Mouse (Mus musculus) liver, embryonic 14.5 days (tissue): ENCODE results near the gene Elane. TPM values are rescaled to one million over a fixed set of nuclear protein-coding genes. Genes with fewer than 3 reads are reported as not detected.

Experiments used
- ATAC-seq: fragments of 200-750 bp; cut with Nextera tagmentation; 2 replicates; pipeline ENCODE4 v1.8.0; 2017; ENCODE audit warnings: moderate number of reproducible peaks, mild to moderate bottlenecking, moderate library complexity; ENCODE audit not compliant: insufficient read depth
- DNase-seq, 3 experiments: peaks; one replicate each; pipeline ENCODE4 v3.0.0-alpha.2; 2012 to 2013; ENCODE audit warnings: low read depth in 3 of 3, low spot score in 3 of 3
- H3K27ac ChIP-seq: fragments of 300-500 bp; sonication (generic); 2 replicates; pipeline ENCODE4 v1.5.1; 2014; ENCODE audit warnings: moderate library complexity, mild to moderate bottlenecking, control low read depth, inconsistent platforms
- H3K27me3 ChIP-seq: fragments of 300-500 bp; sonication (generic); 2 replicates; pipeline ENCODE4 v1.6.1; 2014; ENCODE audit warnings: mild to moderate bottlenecking, low read length, moderate library complexity; ENCODE audit not compliant: control insufficient read depth, insufficient read depth
- H3K36me3 ChIP-seq: fragments of 300-500 bp; sonication (generic); replicated peaks from 2 replicates; pipeline ENCODE4 v1.6.1; 2014; ENCODE audit warnings: low read depth; ENCODE audit not compliant: control insufficient read depth, insufficient read depth
- H3K4me1 ChIP-seq, 2 experiments: fragments of 200-500 bp in 1 of 2; fragments of 300-500 bp in 1 of 2; sonication (generic) in 1 of 2; replicated peaks; 2 replicates each; pipeline ENCODE4 v1.6.1; 2012 to 2014; ENCODE audit warnings: antibody characterized with exemption in 1 of 2, inconsistent platforms in 1 of 2, low read length in 1 of 2; ENCODE audit not compliant: control insufficient read depth in 2 of 2, insufficient read depth in 2 of 2
- H3K4me2 ChIP-seq: fragments of 300-500 bp; sonication (generic); 2 replicates; pipeline ENCODE4 v1.6.1; 2014; ENCODE audit warnings: low read depth, mild to moderate bottlenecking, control low read depth, moderate library complexity
- H3K4me3 ChIP-seq, 2 experiments: fragments of 200-500 bp in 1 of 2; fragments of 300-500 bp in 1 of 2; sonication (generic) in 1 of 2; 2 replicates each; pipeline ENCODE4 v1.5.1; 2012 to 2014; ENCODE audit warnings: low read depth in 2 of 2, low read length in 2 of 2, mild to moderate bottlenecking in 2 of 2, control low read depth in 1 of 2, inconsistent platforms in 1 of 2, moderate library complexity in 1 of 2; ENCODE audit not compliant: insufficient read depth in 1 of 2
- H3K9ac ChIP-seq: fragments of 300-500 bp; sonication (generic); replicated peaks from 2 replicates; pipeline ENCODE4 v1.6.1; 2014; ENCODE audit warnings: mild to moderate bottlenecking, control low read depth, moderate library complexity
- H3K9me3 ChIP-seq: fragments of 300-500 bp; sonication (generic); 2 replicates; pipeline ENCODE4 v1.6.1; 2016; ENCODE audit warnings: low read length, mixed read lengths; ENCODE audit not compliant: control insufficient read depth
- CTCF ChIP-seq: IDR thresholded peaks from 2 replicates; pipeline ENCODE4 v1.5.1; 2016; ENCODE audit warnings: antibody characterized with exemption, low read depth, control low read depth
- EP300 ChIP-seq: IDR thresholded peaks from 2 replicates; pipeline ENCODE4 v1.6.1; 2016; ENCODE audit warnings: antibody characterized with exemption, low read depth
- WGBS: fragments of 180-500 bp; shearing (Covaris S2); extraction: QIAGEN DNeasy Blood & Tissue Kit; methylation state at CpG from one replicate; pipeline ENCODE4 v1.1.7; 2014; ENCODE audit not compliant: insufficient replicate concordance; 5-methylcytosine and 5-hydroxymethylcytosine counted together
- polyA plus RNA-seq, 2 experiments: library from polyadenylated mRNA; depleted of rRNA in 1 of 2; stranded (reverse) in 1 of 2; unstranded in 1 of 2; fragments of >200 nt; fragmentation: Nextera tagmentation in 1 of 2; extraction: Ambion mirVana in 1 of 2; gene quantifications; 2 replicates each; pipeline versions ENCODE4 v1.2.1 to v1.2.3; 2012 to 2014

The Elane gene
- polyA plus RNA-seq, 2 experiments, result 52.2 to 151 TPM

- ATAC-seq (no peak), DNase-seq (no peak)
- no peak overlapping the region for H3K4me3 ChIP-seq
- H3K36me3 ChIP-seq, result no peaks in the 10 kb centered on the region
- H3K27me3 ChIP-seq, result no peaks in the 10 kb centered on the region
- no peaks in the 10 kb centered on the region for H3K9me3 ChIP-seq
- no peak overlapping the region for H3K4me2 ChIP-seq
- WGBS, result 69% methylated on average over 3 of the region's 3 CpGs
- peaks cover 0 to 2% of the 10 kb centered on the region in 2 experiments; a peak in 1 of 4 replicates for H3K4me1 ChIP-seq
- no peak overlapping the region for H3K27ac ChIP-seq
- TF ChIP-seq CTCF (no peak), EP300 (no peak)
- H3K9ac ChIP-seq, result no peak overlapping the region
Measured at GRCm38 (mm10) chr10:79842322-79842721, 43.7 kb upstream of the Elane start.

- WGBS, result 74% methylated on average over 6 of the region's 6 CpGs
- ATAC-seq (no peak), DNase-seq (no peak)
- Histone ChIP-seq H3K4me1 (peaks cover 0 to 2% of the 10 kb centered on the region in 2 experiments; a peak in 1 of 4 replicates), H3K27ac (no peak overlapping the region), H3K4me2 (no peak overlapping the region), H3K9ac (no peak overlapping the region), H3K27me3 (no peaks in the 10 kb centered on the region), H3K36me3 (no peaks in the 10 kb centered on the region), H3K4me3 (no peak overlapping the region), H3K9me3 (no peaks in the 10 kb centered on the region)
- TF ChIP-seq CTCF (no peak), EP300 (no peak)
Measured at GRCm38 (mm10) chr10:79843476-79843875, 42.6 kb upstream of the Elane start.

- Histone ChIP-seq H3K36me3 (no peaks in the 10 kb centered on the region), H3K4me1 (peaks cover 3 to 8% of the 10 kb centered on the region in 2 experiments), H3K9me3 (no peaks in the 10 kb centered on the region), H3K4me2 (no peak overlapping the region), H3K9ac (no peak overlapping the region), H3K27me3 (no peaks in the 10 kb centered on the region), H3K4me3 (no peak overlapping the region), H3K27ac (no peak overlapping the region)
- ATAC-seq (no peak), DNase-seq (no peak)
- TF ChIP-seq CTCF (no peak), EP300 (no peak)
- 44% methylated on average over 5 of the region's 5 CpGs for WGBS
Measured at GRCm38 (mm10) chr10:79846553-79846952, 39.5 kb upstream of the Elane start.

GRCm38 (mm10) chr10:79849941-79850628 is 36.0 kb upstream of the Elane start:
- H3K27ac ChIP-seq, result no peak overlapping the region
- 38% methylated on average over 8 of the region's 8 CpGs for WGBS
- TF ChIP-seq EP300, result no peak
- TF ChIP-seq CTCF, result no peak

GRCm38 (mm10) chr10:79851653-79852052 is 34.4 kb upstream of the Elane start:
- no peaks in the 10 kb centered on the region for H3K9me3 ChIP-seq
- TF ChIP-seq CTCF (no peak), EP300 (no peak)
- H3K4me1 ChIP-seq, result peaks cover 24 to 36% of the 10 kb centered on the region in 2 experiments
- no peak overlapping the region; the same call in 1 of the 2 replicates for H3K9ac ChIP-seq
- peak overlapping the region; percentile 33 for H3K27ac ChIP-seq
- H3K27me3 ChIP-seq, result no peaks in the 10 kb centered on the region
- WGBS, result 55% methylated on average over 3 of the region's 3 CpGs
- ATAC-seq (no peak), DNase-seq (no peak)
- H3K4me3 ChIP-seq, result no peak overlapping the region
- peak overlapping the region; percentile 72; the same call in 1 of the 2 replicates for H3K4me2 ChIP-seq
- H3K36me3 ChIP-seq, result peaks cover 4% of the 10 kb centered on the region

More at GRCm38 (mm10) chr10:79849941-79850628, 36.0 kb upstream of the Elane start:
- H3K4me2 ChIP-seq, result no peak overlapping the region
- H3K9ac ChIP-seq, result no peak overlapping the region
- ATAC-seq, result no peak
- peaks cover 20 to 28% of the 10 kb centered on the region in 2 experiments for H3K4me1 ChIP-seq
- DNase-seq, result no peak
- no peaks in the 10 kb centered on the region for H3K27me3 ChIP-seq
- H3K4me3 ChIP-seq, result no peak overlapping the region
- no peaks in the 10 kb centered on the region for H3K36me3 ChIP-seq
- no peaks in the 10 kb centered on the region for H3K9me3 ChIP-seq
